Mouse (Mus musculus) layer of hippocampus, postnatal 36 days (tissue): Measurements from ENCODE around the gene Nup107. TPM values are rescaled to one million over a fixed set of nuclear protein-coding genes. Genes with fewer than 3 reads are reported as not detected.

Experiments used
- DNase-seq, 2 experiments: peaks; one replicate each; pipeline ENCODE4 v3.0.0; 2022
- total RNA-seq, 2 experiments: library from RNA; stranded (reverse); gene quantifications; 2 replicates each; pipeline ENCODE4 v1.2.3; 2021

Nup107 gene
- 10 to 100 TPM; 15.8 to 20.7 TPM for total RNA-seq

DNA sequence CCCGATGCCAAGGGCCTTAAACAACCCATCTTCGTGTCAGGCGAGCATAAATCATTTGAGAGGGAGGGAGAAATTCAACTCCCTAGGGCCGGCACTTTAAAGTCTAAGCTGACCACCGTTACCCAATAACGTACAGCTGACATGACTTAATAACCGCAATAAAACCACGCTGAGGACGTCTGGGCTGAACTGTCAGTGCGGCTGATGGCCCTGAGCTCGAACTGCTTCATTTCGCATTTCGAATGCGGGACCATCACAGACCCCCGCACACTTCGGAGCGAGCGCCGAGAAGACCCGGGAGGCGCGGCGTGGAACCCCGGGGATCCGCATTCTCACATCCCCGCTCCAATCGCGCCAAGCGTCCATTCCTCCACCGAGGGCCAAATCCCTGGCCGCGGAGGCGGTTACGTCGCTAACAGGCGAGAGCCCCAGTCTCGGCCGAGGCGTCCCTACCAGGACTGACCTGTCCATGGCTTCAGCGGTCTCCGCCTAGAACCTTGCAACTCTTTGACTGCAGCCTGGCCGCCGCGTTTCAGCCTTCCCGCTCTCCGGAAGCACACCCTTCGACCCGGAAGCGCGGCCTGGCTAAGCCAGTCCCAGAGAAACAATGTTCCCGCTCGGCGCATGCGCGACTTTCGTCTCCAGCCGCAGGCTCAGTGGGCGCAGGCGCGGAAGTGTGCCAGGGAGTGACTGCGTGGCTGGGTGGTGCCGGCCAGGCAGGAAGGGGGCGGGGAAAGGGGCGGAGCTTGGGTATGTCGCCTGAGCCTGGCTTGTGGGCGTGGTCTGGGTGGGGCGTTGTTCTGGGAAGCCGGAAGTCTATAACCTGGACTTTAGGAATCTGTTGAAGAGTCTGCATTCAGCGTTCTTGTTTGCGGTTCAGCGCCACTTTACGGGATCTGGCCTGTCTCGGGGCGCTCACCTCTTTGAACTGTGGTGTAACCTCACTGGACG lies at the start of gene Nup107:
Gene Nup107 (minus strand): TSS at position 565 of the 951 bp plus-strand sequence.
- DNase-seq = peak; percentile 100

DNA sequence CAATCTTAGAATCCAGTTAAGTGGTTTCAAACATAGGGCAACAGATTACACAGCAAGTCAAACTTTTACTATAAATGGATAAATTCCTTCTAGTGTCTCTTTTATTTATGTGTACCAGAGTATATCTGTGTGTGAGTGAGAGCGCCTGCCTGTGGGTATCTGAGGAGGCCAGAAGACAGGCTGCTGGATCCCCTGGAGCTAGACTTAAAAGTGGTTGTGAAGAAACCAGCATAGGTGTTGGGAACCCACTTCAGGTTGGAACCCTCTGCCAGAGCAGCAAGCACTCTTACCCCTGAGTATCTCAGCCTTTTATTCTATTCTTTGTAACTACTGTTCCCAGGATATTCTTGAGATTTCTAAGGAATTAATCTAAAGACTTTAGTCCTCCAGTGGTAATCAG lies 49.3 kb upstream of the Nup107 start:
- no peak for DNase-seq

DNA sequence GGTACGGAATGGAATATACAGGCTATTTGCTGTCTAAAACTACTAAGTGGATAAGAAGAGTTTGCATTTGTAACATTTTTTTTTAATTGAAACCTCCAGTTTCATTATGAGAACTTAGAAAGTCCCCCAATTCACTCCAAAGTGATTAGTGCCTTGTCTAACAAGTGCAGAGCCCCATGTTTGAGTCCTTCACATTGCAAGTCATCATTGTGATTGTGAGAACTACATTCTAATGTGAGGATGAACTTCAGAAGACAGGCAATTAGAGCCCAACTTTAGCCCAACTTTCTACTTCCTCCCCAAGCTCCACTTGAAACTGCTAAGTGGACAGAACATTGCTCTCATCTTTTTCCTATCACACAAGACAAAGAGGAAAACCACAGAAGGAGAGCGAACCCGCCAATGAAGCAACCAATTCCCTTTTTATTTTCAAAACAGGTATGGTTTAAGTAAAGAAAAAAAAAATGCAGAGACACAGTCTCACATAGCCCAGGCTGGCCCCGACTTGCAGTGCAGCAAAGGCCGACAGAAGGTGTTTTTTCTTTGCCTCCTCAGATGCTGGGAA lies 48.0 kb upstream of the Nup107 start:
- no peak for DNase-seq

DNA sequence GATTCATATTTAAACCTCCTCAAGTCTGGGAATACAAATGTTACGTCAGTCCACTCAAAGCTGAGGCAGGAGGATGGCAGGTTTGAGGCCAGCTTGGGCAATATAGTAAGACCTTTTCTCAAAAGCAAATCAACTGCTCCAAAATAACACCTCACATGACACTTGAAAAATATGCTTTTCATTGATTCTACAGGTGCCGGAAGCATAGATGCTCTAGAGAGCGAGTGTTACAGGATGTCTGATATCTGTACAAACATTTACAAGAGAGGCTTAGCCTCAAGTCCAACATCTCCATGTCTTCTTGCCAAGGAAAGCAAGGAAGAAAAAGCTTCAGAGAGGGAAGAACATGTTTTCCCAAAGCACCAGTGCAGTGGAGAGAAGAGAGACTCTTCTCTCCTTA lies 47.2 kb upstream of the Nup107 start:
- no peak for DNase-seq

DNA sequence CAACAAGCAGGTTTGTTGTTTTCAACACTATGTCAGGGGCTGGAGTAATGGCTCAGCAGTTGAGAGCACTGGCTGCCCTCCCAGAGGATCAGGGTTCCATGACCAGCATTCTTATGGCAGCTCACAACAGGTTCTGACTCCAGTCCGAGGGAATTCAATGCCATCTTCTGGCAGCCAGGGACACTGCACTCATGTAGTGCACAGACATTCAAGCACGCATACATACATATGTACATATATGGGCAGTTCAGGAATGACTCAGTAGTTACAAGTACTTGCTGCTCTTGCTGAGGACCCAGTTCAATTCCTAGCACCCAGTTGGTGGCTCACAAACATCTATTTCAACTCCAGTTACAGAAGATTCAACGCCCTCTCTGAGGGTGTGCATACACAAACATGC lies 46.4 kb upstream of the Nup107 start:
- no peak for DNase-seq

DNA sequence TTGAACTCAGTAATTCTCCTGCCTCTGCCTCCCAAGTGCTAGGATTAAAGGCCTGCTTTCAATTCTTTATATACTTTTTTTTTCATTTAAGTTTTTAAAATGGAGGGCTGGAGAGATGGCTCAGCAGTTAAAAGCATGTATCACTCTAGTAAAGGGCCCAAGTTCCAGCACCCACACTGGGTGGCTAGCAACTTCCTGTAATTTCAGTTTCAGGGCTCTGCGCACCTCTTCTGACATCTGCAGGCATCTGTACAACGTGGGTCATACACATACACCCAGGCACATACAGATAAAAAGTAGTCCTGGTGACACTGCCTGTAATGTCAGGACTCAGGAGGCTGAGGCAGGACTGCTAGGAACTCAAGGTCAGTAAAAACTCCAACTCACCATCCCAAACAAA lies 43.8 kb upstream of the Nup107 start:
- DNase-seq = no peak

DNA sequence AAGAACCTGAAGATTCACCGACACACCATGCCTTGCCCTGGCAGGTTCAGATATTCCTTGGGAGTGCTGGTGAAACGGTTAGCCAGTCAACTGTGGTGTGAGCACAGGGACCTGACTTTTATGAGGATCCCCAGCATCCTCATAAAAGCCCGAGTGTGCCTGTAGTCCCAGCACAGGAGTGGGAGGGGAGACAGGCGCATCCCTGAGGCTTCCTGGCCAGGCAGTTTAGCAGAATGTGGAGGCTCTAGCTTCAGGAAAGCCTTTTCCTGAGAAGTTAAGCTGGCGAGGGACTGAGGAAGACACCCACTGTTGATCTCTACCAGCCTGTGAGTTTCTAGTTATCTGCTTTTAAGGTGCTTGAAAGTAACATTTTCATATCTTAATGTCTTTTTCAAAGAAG lies 42.9 kb upstream of the Nup107 start:
- no peak for DNase-seq

DNA sequence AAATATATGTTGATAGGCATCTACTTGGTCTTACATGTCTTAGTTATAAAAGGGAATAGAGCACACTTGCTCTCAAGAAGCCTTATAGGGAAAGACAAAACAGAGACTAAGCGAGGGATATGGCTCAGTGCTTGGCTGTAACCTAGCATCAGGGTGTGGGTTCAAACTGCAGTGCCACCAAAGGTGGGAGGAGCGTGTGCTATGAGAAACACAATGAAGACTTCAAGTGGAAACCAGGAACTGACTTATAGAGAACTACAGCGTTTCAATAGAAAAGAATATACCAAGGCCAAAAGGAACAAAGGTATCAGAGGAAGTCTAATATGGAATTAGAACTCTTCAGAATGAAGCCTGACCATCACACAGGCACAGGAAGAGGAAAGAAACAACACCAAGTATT lies 38.3 kb upstream of the Nup107 start:
- no peak for DNase-seq

DNA sequence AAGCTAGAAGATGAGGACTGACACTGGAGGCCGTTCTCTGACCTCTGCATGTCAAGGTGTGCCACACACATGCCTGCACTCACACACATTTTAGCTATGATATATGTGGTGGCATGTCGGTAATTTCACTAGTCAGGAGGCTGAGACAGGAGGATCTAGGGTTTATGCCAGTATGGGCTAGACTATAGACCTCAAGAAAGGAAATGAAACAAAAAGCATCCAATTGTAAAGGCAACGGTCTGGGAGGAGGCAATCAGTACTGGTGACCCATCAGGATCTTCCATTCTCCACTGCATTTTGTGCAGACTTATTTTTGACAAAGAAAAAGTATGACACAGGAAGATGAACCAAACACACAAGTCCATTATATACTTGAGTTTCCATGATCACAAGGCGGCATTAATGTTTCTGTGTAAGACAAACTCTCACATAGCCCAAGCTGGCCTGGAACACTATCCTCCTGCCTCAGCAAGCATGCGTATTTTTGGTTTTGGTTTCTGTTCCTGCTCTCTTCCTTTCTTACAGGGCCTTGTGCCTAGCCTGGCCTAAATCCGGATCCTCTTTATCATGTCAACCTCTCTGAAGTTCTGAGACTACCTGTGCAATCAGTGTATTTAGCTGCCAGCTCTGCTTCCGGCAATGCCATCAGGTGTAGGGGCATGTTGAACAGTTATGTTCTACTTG lies 37.1 kb upstream of the Nup107 start:
- no peak for DNase-seq

DNA sequence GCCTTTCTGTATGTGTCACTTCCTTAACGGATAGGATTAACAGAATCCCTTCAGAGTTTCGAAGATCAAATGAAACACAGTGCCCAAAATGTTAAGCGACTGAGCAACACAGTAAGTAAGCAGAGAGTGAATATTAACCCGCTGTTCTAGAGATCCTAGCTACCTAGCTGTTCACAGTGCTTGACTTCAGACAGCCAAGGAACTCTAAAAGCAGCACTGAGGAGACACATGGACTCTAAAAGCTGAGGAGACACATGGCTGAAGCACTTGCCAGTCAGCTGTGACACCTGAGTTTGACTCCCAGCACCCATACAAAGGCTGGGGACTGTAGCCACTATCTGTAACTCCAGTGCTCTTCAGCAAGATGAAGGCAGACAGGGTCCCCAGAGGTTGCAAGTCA lies 36.5 kb upstream of the Nup107 start:
- no peak for DNase-seq

DNA sequence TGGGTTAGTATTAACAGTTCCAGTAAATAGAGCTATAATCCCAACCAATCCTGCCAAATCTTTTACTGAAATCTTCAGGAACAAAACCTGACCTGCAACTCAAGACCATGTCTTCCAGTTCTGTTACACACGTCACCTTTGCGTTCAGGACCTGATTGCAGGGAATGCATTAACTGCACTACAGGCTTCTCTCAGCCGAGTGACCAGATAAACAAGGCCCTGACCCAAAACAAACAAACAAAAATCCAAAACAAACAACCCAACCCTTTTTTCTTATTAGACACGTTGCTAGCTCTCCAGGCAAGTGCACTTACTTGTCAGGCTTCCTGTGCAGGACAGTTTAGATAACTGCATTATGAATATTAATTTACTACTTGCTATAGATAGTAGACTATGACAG lies 36.0 kb upstream of the Nup107 start:
- no peak for DNase-seq

DNA sequence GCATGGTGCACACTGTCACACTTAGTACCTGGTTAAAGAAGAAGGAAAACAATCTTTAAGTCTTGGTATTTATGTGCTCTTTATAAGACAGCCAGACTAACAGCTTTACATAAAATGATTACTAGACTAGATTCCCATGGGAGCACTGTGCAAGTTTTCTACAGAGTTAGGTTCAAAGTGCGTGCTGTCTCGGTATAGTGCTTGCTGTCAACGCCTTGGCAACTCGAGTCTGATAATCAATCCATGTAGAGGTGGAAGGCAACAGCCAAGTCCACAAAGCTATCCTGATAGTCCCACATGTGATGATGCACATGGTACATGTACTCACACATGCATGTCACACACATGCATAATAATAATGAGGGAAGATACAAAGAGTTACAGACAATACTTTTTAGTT lies 32.1 kb upstream of the Nup107 start:
- DNase-seq = no peak

DNA sequence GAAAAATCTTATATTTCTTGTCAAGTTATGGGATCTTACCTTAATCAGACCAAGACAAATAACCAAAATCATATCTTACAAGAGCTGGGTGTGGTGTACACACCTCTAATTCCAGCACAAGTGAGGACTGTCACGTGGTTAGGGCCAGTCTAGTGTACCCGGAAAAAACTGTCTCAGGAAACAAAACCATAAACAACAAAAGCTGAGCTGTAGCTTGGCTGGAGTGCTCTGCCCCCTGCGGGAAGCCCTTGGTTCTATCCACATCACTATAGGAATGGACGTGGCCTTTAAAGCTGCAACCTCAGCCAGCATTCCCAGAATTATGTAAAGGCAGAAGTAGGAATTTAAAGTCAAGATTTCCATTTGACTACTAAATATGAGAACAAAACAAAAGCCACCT lies 31.6 kb upstream of the Nup107 start:
- no peak for DNase-seq

DNA sequence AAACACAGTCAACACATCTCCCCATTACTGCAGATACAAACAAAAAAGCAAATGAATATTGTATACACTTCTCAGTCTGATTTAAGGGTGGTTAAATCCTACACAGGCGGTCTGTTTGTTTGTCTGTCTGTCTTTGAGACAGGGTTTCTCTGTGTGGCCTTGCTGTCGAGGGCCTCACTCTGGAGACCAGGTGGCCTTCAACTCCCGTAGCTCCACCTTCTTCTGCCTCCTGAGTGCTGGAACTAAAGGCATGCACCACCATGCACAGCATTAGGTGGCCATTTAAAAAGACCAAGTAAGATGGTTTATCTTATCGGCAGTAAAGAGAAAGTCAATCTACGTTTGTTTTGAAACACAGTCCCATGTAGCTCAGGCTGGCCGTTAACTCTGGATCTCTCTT lies 30.8 kb upstream of the Nup107 start:
- no peak for DNase-seq

DNA sequence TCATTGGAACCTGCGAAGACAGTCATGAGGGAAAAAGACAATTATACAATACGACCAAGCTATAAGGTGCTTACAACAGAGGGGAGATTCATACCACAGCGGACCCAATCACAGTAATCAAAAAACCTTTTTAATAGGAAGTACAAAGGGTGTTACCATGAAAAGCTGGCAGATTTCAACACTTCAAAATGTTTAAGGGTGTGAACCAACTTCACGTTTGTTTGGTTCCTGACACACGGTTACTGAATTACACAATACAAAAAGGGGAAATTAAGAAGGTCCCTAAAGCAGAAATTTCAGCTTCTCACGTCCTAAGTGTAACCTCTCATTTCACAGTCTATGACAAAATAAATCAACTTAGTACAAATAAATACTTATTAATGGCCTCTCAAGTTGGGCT lies 26.1 kb upstream of the Nup107 start:
- no peak for DNase-seq

DNA sequence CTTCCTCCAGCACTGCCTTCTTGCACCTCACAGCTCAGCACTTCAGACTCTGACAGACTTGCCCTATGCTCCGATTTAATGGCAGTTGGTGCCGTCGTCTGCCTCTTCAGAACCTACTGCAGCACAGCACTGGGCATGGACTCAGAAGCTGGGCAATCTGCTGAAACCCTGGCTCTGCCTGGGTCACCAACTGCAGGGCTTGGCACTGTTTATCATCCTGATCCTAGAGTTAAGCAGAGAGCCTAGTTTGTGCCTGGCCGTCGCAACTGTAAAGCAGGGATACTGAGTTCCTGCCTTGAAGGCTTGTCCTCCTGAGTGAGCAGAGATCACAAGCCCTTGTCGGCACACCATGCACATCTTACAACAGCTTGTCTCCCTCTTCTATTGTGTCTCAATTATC lies 24.2 kb upstream of the Nup107 start:
- DNase-seq = no peak

DNA sequence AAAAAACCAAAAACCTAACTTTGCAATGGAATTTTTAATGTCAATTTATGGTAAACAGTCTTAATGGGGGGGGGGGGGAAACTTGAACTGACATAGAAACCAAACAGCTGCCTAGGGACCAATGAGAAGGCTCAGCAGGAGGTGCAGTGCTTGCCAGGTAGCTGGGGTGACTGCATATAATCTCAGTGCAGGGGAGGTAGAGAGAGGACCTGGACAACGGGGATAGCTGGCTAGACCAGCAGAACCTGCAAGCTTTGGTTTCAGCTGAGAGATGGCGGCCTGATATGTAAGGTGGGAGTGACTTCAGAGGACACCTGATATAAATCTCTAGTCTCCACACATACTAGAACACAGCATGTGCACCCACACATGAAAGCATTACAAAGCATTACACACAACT lies 20.0 kb upstream of the Nup107 start:
- no peak for DNase-seq

DNA sequence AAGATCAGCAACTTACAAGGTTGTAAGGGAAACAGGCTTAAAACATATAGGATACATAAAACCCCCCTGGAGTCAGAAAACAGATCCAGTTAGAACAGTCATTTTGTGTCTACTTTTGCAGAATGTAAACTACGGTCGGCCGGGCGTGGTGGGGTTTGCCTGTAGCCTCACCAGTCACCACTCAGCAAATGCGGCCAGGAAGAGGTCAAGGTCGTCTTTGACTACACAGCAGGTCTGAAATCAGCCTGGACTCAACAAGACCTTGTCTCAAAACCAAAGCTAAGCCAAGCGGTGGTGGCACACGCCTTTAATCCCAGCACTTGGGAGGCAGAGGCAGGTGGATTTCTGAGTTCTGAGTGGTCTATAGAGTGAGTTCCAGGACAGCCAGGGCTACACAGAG lies 19.1 kb upstream of the Nup107 start:
- no peak for DNase-seq

DNA sequence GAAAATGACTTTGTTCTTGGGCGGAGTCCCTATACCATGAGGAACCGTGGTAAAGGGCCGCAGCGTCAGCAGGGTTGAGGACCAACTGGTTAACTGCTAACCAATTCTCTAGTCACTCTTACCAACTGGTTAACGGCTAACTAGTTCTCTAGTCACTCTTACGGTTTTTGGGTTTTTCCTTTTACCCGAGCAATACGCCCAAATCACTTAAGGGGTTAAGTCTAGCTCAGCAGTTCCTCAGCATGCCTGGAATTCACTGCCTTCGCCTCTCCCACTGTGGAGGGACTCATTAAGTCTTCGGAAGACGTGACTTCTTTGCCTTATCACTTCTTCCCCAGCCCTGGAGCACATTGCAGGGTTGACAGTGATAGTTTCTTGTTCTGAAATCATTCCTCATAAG lies 18.0 kb upstream of the Nup107 start:
- DNase-seq = no peak

DNA sequence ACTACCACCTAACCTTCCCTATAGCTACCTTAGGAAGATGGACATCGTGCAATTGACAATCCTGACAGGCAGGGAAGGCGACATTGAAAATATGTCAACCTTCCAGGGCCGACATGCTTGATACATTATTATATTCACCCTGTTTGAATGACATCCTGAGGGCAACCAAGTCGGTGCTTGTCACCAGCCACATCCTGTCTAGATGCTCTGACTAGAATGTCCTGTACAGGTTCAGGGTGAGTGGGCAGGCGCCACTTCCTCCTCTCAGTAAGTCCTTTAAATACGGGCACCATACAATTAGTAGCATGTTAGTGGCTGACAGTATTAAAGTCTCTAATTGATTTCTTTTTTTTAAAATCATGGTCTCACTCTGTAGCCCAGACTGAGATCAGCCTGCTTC lies 15.6 kb upstream of the Nup107 start:
- DNase-seq = no peak

DNA sequence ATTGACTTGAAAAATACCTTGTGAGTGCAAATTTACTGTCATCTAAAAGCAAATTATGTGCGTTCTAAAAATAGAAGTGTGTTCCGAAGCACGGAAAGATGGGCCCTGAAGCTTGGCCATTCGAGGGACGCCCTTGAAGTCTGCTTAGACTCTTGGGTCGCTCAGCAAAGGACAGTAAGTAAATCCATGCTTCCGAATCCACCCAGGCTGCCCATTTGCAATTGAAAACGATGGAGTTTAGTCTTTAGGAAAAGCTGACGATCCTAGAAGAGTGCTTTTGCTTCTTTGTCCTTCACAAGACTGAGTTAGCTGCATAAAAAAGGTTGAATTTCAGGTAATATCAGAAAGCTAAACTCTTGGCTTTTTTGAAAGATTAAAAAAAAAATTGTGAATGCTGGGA lies 13.4 kb upstream of the Nup107 start:
- DNase-seq = no peak

DNA sequence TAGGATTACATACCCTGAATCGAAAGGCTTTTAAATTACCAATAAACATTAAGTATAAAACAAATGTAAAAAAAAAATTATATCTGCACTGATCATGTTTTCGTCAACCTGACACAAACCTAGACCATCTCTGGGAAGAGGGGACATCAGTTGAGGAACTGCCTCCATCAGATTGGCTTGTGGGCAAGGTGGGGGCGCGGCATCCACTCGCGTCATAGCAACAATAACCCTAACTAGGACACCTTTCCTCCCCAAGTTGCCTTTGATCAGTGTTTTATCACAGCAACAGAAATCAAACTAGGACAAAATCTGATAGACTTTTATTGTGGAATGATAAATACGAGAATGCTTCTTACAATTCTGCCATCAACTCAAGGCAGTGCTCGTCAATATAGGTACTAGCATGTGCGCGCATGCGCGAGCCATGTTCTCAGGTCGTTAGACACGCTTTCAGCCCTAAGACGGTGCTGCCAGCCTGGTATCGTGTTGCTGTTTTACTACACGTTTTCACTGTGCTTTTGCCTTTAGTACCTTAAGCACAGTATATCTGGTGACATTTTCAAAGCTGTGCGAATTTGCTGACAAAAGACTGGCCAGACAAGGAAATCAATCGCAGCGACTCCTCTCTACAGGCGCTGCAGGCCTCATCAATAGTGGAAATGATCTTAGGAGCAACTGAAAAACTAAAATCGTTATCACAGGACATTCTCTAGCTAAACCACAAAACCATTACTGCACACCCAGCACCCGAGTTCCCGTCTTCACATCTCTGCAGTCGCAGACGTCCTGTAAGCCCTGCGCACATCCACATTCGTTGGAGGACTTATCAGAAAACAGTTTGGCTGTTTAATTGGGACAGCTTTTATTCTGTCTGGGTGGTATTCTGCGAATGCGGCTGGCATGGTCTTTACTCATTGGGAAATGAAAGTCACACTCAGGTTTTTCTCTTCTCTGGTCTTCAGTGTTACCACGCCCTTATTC lies 11.7 kb upstream of the Nup107 start:
- no peak for DNase-seq

DNA sequence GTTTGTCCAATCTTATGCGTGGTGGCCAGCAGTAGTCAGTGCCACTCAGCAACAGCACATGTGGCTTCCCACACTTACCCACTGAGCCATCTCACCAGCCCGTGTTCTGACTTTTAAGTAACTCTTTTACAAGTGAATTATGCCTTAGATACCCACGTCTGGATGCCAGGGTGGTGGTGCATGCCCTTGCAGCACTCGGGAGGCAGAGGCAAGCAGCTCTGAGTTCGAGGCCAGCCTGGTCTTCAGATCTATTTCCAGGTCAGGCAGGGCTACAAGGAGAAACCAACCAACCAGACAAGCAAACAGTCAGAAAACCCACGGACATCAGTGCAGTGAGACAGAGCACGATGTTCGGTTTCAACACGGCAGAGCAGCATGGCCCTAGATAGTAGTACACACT lies 9.4 kb upstream of the Nup107 start:
- DNase-seq = no peak
